Mouse (Mus musculus): Measurements from ENCODE around the gene Grifin. TPM values are rescaled to one million over a fixed set of nuclear protein-coding genes. Genes with fewer than 3 reads are reported as not detected.

Gene Grifin
- polyA plus RNA-seq, 1 experiment from 2014 or later, result 0.17 TPM

DNA sequence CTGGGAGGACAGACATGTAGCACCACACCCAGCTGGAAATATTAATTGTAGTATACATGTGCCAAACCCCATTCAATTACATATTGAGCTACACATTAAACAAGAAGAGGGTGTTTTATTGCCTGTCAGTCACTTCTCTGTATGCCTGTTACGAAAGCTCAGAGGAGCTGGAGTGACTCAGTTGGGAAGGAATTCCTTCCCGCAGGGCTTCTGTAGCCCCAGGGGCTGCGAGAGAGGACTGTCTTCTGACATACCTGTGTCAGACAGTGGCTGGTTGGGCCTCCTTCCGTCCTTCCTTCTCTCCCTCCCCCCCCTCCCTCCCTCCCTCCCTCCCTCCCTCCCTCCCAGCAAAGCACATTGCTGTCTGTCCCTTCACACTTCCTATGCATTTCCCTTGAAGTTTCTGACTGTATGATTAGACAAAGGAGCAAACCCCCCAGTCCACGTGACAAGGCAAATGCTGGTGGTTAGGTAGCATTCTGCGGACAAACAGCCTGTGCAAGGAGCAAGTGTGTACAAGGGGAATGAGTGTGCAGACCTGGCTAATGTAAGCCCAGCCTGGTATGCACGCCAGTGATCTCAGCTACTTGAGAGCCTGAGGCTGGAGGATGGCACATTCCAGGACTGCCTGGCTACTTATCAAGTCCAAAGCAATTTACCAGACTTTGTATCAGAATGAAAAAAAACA lies 49.9 kb downstream of the Grifin start:
- Histone ChIP-seq H3K4me1 (replicated peaks; ENCODE audit: control insufficient read depth, insufficient read depth) (no peaks in the 10 kb centered on the region), H3K9ac (ENCODE audit: low read length) (no peak overlapping the region), H3K36me3 (ENCODE audit: control insufficient read depth, insufficient read depth, low read length) (no peaks in the 10 kb centered on the region), H3K9me3 (ENCODE audit: control insufficient read depth, low read length) (no peaks in the 10 kb centered on the region), H3K27ac (replicated peaks) (peak overlapping the region; percentile 30; the same call in 1 of the 2 replicates), H3K27me3 (ENCODE audit: control insufficient read depth, insufficient read depth, low read length) (no peaks in the 10 kb centered on the region), H3K4me3 (ENCODE audit: low read depth, low read length) (no peak overlapping the region), H3K4me2 (replicated peaks; ENCODE audit: low read depth) (no peak overlapping the region)
- WGBS, result 38% methylated on average over 7 of the region's 7 CpGs
- peak; percentile 43; the same call in 1 of the 2 replicates for ATAC-seq (ENCODE audit: low FRiP score, low TSS enrichment)
- DNase-seq (ENCODE audit: low spot score), result no peak
- TF ChIP-seq CTCF (IDR thresholded peaks at IDR 0.05; ENCODE audit: low read depth), result no peak
- TF ChIP-seq EP300 (optimal IDR thresholded peaks at IDR 0.05), result no peak

DNA sequence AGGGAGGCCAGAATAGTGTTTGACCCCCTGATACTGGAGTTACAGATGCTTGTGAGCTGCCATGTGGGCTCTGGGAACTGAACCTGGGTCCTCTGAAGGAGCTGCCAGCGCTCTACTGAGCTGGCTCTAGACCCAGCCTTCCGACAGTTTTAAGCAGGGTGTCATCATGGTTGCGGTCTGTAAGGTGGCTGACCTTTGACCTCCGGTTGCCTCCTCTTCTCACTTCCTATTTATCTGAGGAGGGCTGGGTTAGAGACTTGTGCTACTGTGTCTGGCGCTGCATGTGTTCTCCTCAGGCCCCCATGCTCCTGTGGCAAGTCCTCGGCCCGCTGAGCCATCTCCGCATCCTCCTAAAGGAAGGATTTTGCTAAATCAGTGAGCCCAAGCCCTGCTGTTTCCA lies 51.0 kb downstream of the Grifin start:
- WGBS, result 72% methylated on average over 8 of the region's 8 CpGs
- TF ChIP-seq EP300 (optimal IDR thresholded peaks at IDR 0.05) (no peak), CTCF (IDR thresholded peaks at IDR 0.05; ENCODE audit: low read depth) (no peak)
- Histone ChIP-seq H3K27me3 (ENCODE audit: control insufficient read depth, insufficient read depth, low read length) (no peaks in the 10 kb centered on the region), H3K36me3 (ENCODE audit: control insufficient read depth, insufficient read depth, low read length) (no peaks in the 10 kb centered on the region), H3K4me2 (replicated peaks; ENCODE audit: low read depth) (no peak overlapping the region), H3K4me1 (replicated peaks; ENCODE audit: control insufficient read depth, insufficient read depth) (no peaks in the 10 kb centered on the region), H3K9me3 (ENCODE audit: control insufficient read depth, low read length) (no peaks in the 10 kb centered on the region), H3K9ac (ENCODE audit: low read length) (no peak overlapping the region), H3K27ac (replicated peaks) (0 out of 2 replicates have a peak overlapping the region, but pooled peaks have one; percentile 14), H3K4me3 (ENCODE audit: low read depth, low read length) (no peak overlapping the region)
- DNase-seq (ENCODE audit: low spot score) (no peak), ATAC-seq (ENCODE audit: low FRiP score, low TSS enrichment) (no peak)

Other genes starting within 250 kb of the Grifin start
- gene Mad1l1, start 243.5 kb downstream of the Grifin start, polyA plus RNA-seq (2015; fragmentation: Nextera tagmentation; extraction: Ambion mirVana), result 14.2 and 15.3 TPM in 2 replicates
- gene Nudt1, start 243.4 kb downstream of the Grifin start, polyA plus RNA-seq (2015; fragmentation: Nextera tagmentation; extraction: Ambion mirVana), result 24.8 and 25.3 TPM in 2 replicates
- 11.4 and 12.4 TPM in 2 replicates for gene Mrm2, start 233.2 kb downstream of the Grifin start, polyA plus RNA-seq (2015; fragmentation: Nextera tagmentation; extraction: Ambion mirVana)
- gene Snx8, start 175.8 kb downstream of the Grifin start, polyA plus RNA-seq (2015; fragmentation: Nextera tagmentation; extraction: Ambion mirVana), result 8.0 and 8.6 TPM in 2 replicates
- 61.8 and 66.5 TPM in 2 replicates for gene Eif3b, start 145.7 kb downstream of the Grifin start, polyA plus RNA-seq (2015; fragmentation: Nextera tagmentation; extraction: Ambion mirVana)
- gene Gm4869, start 119.4 kb downstream of the Grifin start, polyA plus RNA-seq (2015; fragmentation: Nextera tagmentation; extraction: Ambion mirVana), result not detected in 2 replicates
- 12.8 and 15.8 TPM in 2 replicates for gene Chst12, start 59.5 kb downstream of the Grifin start, polyA plus RNA-seq (2015; fragmentation: Nextera tagmentation; extraction: Ambion mirVana)
- 11.1 and 11.4 TPM in 2 replicates for gene Lfng, start 42.2 kb upstream of the Grifin start, polyA plus RNA-seq (2015; fragmentation: Nextera tagmentation; extraction: Ambion mirVana)
- 8.5 and 9.6 TPM in 2 replicates for gene Ttyh3, start 84.0 kb upstream of the Grifin start, polyA plus RNA-seq (2015; fragmentation: Nextera tagmentation; extraction: Ambion mirVana)
- gene Iqce, start 137.3 kb upstream of the Grifin start, polyA plus RNA-seq (2015; fragmentation: Nextera tagmentation; extraction: Ambion mirVana), result 5.6 and 6.0 TPM in 2 replicates
- 8.2 and 8.5 TPM in 2 replicates for gene Brat1, start 139.9 kb upstream of the Grifin start, polyA plus RNA-seq (2015; fragmentation: Nextera tagmentation; extraction: Ambion mirVana)
- 0.65 and 0.67 TPM in 2 replicates for gene Amz1, start 159.1 kb upstream of the Grifin start, polyA plus RNA-seq (2015; fragmentation: Nextera tagmentation; extraction: Ambion mirVana)

Measured in stomach, postnatal 0 days (tissue).